8 mouse cellular contexts compared by ENCODE assay signal in genomic region chr7:25238829-25239623, GRCm38 (mm10). TPM values are rescaled to one million over a fixed set of nuclear protein-coding genes. Genes with fewer than 3 reads are reported as not detected.
A peak's percentile ranks its signal among the peaks of the same experiment; 100 is the strongest.
DNase-seq lines count a peak whose midpoint lies in the region; ATAC-seq lines count a peak whose summit lies in the region.

No protein-coding gene starts in this region.

- DNase-seq in ovary, adult 18-20 months (ENCODE audit: low spot score): peak; percentile 82
- DNase-seq in ovary, postnatal 10 days (ENCODE audit: low spot score): no peak
- DNase-seq in embryo, embryonic 10.5 days (ENCODE audit: low spot score): peak; percentile 92
- peak; percentile 82 for DNase-seq in gastrocnemius, postnatal 14 days
- DNase-seq in limb, embryonic 10.5 days (ENCODE audit: low spot score): peak; percentile 82
- DNase-seq in spleen, adult 12 weeks (ENCODE audit: low spot score): peak; percentile 68

- intact Hi-C loops in gastrocnemius, postnatal 14 days (cut with DNase I; ENCODE audit: low total_unique reads): no loop called here

- peak overlapping the region; percentile 96; the same call in 1 of the 2 replicates for H3K27ac ChIP-seq in limb, embryonic 10.5 days
- H3K27ac ChIP-seq in midbrain, embryonic 12.5 days (replicated peaks): peak overlapping the region; percentile 79

- peak overlapping the region; percentile 74 for H3K4me2 ChIP-seq in midbrain, embryonic 12.5 days (replicated peaks)

- peak overlapping the region; percentile 89 for H3K4me3 ChIP-seq in limb, embryonic 10.5 days
- peak overlapping the region; percentile 96 for H3K4me3 ChIP-seq in midbrain, embryonic 12.5 days

- H3K27me3 ChIP-seq in limb, embryonic 10.5 days (ENCODE audit: low read depth, poor library complexity, severe bottlenecking): no peaks in the 10 kb centered on the region
- H3K27me3 ChIP-seq in midbrain, embryonic 12.5 days: no peaks in the 10 kb centered on the region

- WGBS in limb, embryonic 10.5 days: 3% methylated on average over 30 of the region's 30 CpGs
- 4% methylated on average over 30 of the region's 30 CpGs for WGBS in midbrain, embryonic 12.5 days

- ATAC-seq in inflammation-experienced regulatory T-cells, adult 6 months: peak; percentile 71
- peak; percentile 35 for ATAC-seq in midbrain, embryonic 12.5 days (ENCODE audit: low FRiP score, low read depth)

- peaks cover 40% of the 10 kb centered on the region for H3K4me1 ChIP-seq in limb, embryonic 10.5 days
- H3K4me1 ChIP-seq in midbrain, embryonic 12.5 days: peaks cover 42% of the 10 kb centered on the region

- H3K9ac ChIP-seq in midbrain, embryonic 12.5 days (replicated peaks): peak overlapping the region; percentile 41; the same call in 1 of the 2 replicates

- peaks cover 54% of the 10 kb centered on the region for H3K36me3 ChIP-seq in limb, embryonic 10.5 days
- H3K36me3 ChIP-seq in midbrain, embryonic 12.5 days: peaks cover 22% of the 10 kb centered on the region

- H3K9me3 ChIP-seq in limb, embryonic 10.5 days (replicated peaks): no peaks in the 10 kb centered on the region
- H3K9me3 ChIP-seq in midbrain, embryonic 12.5 days: no peaks in the 10 kb centered on the region

RNA-seq across cellular contexts. Expression of gene Gsk3a, which starts 1.4 kb away (rescaled TPM):
- 10 to 100 TPM; 46.5 to 51.4 TPM for total RNA-seq in gastrocnemius, postnatal 14 days (2021)
- polyA plus RNA-seq in inflammation-experienced regulatory T-cells, adult 6 months (2017; shearing (Covaris generic)): 10 to 100 TPM in 1 of 3 experiments, 1 to 10 TPM in 2; 8.5 to 13.3 (median 8.9) TPM
- 11.7 and 12.0 TPM in 2 replicates for polyA plus RNA-seq in limb, embryonic 10.5 days (2016; fragmentation: Nextera tagmentation; extraction: Ambion mirVana)
- polyA plus RNA-seq in midbrain, embryonic 12.5 days (2016; fragmentation: Nextera tagmentation; extraction: Ambion mirVana): 17.9 and 19.0 TPM in 2 replicates

RNA-seq across cellular contexts. Expression of gene Erf, which starts 11.5 kb away (rescaled TPM):
- 10 to 100 TPM in 1 of 2 experiments, 1 to 10 TPM in 1; 9.8 to 11.8 TPM for total RNA-seq in gastrocnemius, postnatal 14 days (2021)
- under 1 TPM; 0.34 to 0.70 (median 0.38) TPM for polyA plus RNA-seq in inflammation-experienced regulatory T-cells, adult 6 months (2017; shearing (Covaris generic))
- polyA plus RNA-seq in limb, embryonic 10.5 days (2016; fragmentation: Nextera tagmentation; extraction: Ambion mirVana): 14.2 and 16.6 TPM in 2 replicates
- 8.8 and 10.0 TPM in 2 replicates for polyA plus RNA-seq in midbrain, embryonic 12.5 days (2016; fragmentation: Nextera tagmentation; extraction: Ambion mirVana)

RNA-seq across cellular contexts. Expression of gene Zfp526, which starts 17.8 kb away (rescaled TPM):
- total RNA-seq in gastrocnemius, postnatal 14 days (2021): 1 to 10 TPM; 5.4 to 5.9 TPM
- polyA plus RNA-seq in inflammation-experienced regulatory T-cells, adult 6 months (2017; shearing (Covaris generic)): 1 to 10 TPM; 2.2 to 4.0 (median 2.5) TPM
- 3.1 and 3.3 TPM in 2 replicates for polyA plus RNA-seq in limb, embryonic 10.5 days (2016; fragmentation: Nextera tagmentation; extraction: Ambion mirVana)
- polyA plus RNA-seq in midbrain, embryonic 12.5 days (2016; fragmentation: Nextera tagmentation; extraction: Ambion mirVana): 2.3 and 2.5 TPM in 2 replicates

RNA-seq across cellular contexts. Expression of gene Dedd2, which starts 18.6 kb away (rescaled TPM):
- total RNA-seq in gastrocnemius, postnatal 14 days (2021): 1 to 10 TPM; 5.7 to 8.7 TPM
- polyA plus RNA-seq in inflammation-experienced regulatory T-cells, adult 6 months (2017; shearing (Covaris generic)): 10 to 100 TPM; 24.6 to 26.2 (median 25.0) TPM
- polyA plus RNA-seq in limb, embryonic 10.5 days (2016; fragmentation: Nextera tagmentation; extraction: Ambion mirVana): 10.5 and 11.5 TPM in 2 replicates
- polyA plus RNA-seq in midbrain, embryonic 12.5 days (2016; fragmentation: Nextera tagmentation; extraction: Ambion mirVana): 11.7 and 12.2 TPM in 2 replicates

RNA-seq across cellular contexts. Expression of gene Cic, which starts 28.5 kb away (rescaled TPM):
- total RNA-seq in gastrocnemius, postnatal 14 days (2021): 10 to 100 TPM; 38.2 to 44.1 TPM
- 10 to 100 TPM; 17.9 to 35.2 (median 21.6) TPM for polyA plus RNA-seq in inflammation-experienced regulatory T-cells, adult 6 months (2017; shearing (Covaris generic))
- polyA plus RNA-seq in limb, embryonic 10.5 days (2016; fragmentation: Nextera tagmentation; extraction: Ambion mirVana): 21.4 and 25.2 TPM in 2 replicates
- polyA plus RNA-seq in midbrain, embryonic 12.5 days (2016; fragmentation: Nextera tagmentation; extraction: Ambion mirVana): 39.4 and 40.8 TPM in 2 replicates
